Mouse (Mus musculus): ENCODE data around the gene Olfr624. TPM values are rescaled to one million over a fixed set of nuclear protein-coding genes. Genes with fewer than 3 reads are reported as not detected.

The Olfr624 gene
- polyA plus RNA-seq, 1 experiment, result not detected

GRCm38 (mm10) chr7:103642602-103643001 lies 28.4 kb downstream of the Olfr624 start, which contains the start of gene Olfr622:
Gene Olfr622, minus strand, starts transcription at chr7:103642702.
- no peaks in the 10 kb centered on the region for H3K27me3 ChIP-seq (replicated peaks; ENCODE audit: control insufficient read depth, insufficient read depth, low read length)
- no peak within 1 kb of the TSS for H3K27ac ChIP-seq (ENCODE audit: insufficient read depth, low read depth, low read length)
- no peaks in the 10 kb centered on the region for H3K36me3 ChIP-seq (ENCODE audit: control insufficient read depth, insufficient read depth, low read length)
- no peaks in the 10 kb centered on the region for H3K4me1 ChIP-seq (ENCODE audit: control insufficient read depth, insufficient read depth, low read length)
- WGBS, result 62% methylated on average over 1 of the region's 1 CpGs
- no peak within 1 kb of the TSS for H3K4me3 ChIP-seq (ENCODE audit: insufficient read depth, low read depth, low read length)
- DNase-seq, result no peak
- no peak for TF ChIP-seq CTCF (conservative IDR thresholded peaks at IDR 0.05; ENCODE audit: insufficient read depth, insufficient read length, low read depth, low read length)
- no peak for TF ChIP-seq POLR2A (IDR thresholded peaks at IDR 0.05; ENCODE audit: low read depth, low read length)

- no peak overlapping the region for H3K27ac ChIP-seq (ENCODE audit: insufficient read depth, low read depth, low read length)
- H3K36me3 ChIP-seq (ENCODE audit: control insufficient read depth, insufficient read depth, low read length), result no peaks in the 10 kb centered on the region
- TF ChIP-seq POLR2A (IDR thresholded peaks at IDR 0.05; ENCODE audit: low read depth, low read length) (no peak), CTCF (conservative IDR thresholded peaks at IDR 0.05; ENCODE audit: insufficient read depth, insufficient read length, low read depth, low read length) (no peak)
- no peak for DNase-seq
- no peak overlapping the region for H3K4me3 ChIP-seq (ENCODE audit: insufficient read depth, low read depth, low read length)
- no peaks in the 10 kb centered on the region for H3K27me3 ChIP-seq (replicated peaks; ENCODE audit: control insufficient read depth, insufficient read depth, low read length)
- H3K4me1 ChIP-seq (ENCODE audit: control insufficient read depth, insufficient read depth, low read length), result no peaks in the 10 kb centered on the region
Measured at GRCm38 (mm10) chr7:103636795-103637194, 34.2 kb downstream of the Olfr624 start.

Other genes with a start within 250 kb of the Olfr624 start
- not detected in 2 replicates for gene Olfr605, start 225.8 kb downstream of the Olfr624 start, polyA plus RNA-seq (2012; rRNA removed)
- gene Olfr606, start 222.1 kb downstream of the Olfr624 start, polyA plus RNA-seq (2012; rRNA removed), result not detected in 2 replicates
- not detected in 2 replicates for gene Olfr607, start 207.0 kb downstream of the Olfr624 start, polyA plus RNA-seq (2012; rRNA removed)
- gene Olfr608, start 201.3 kb downstream of the Olfr624 start, polyA plus RNA-seq (2012; rRNA removed), result not detected in 2 replicates
- not detected in 2 replicates for gene Olfr609, start 173.1 kb downstream of the Olfr624 start, polyA plus RNA-seq (2012; rRNA removed)
- not detected in 2 replicates for gene Olfr610, start 159.1 kb downstream of the Olfr624 start, polyA plus RNA-seq (2012; rRNA removed)
- gene Olfr611, start 150.3 kb downstream of the Olfr624 start, polyA plus RNA-seq (2012; rRNA removed), result not detected in 2 replicates
- not detected in 2 replicates for gene Olfr612, start 128.5 kb downstream of the Olfr624 start, polyA plus RNA-seq (2012; rRNA removed)
- not detected in 2 replicates for gene Olfr613, start 123.1 kb downstream of the Olfr624 start, polyA plus RNA-seq (2012; rRNA removed)
- not detected in 2 replicates for gene Olfr615, start 115.1 kb downstream of the Olfr624 start, polyA plus RNA-seq (2012; rRNA removed)
- gene Olfr616, start 102.0 kb downstream of the Olfr624 start, polyA plus RNA-seq (2012; rRNA removed), result not detected in 2 replicates
- not detected in 2 replicates for gene Olfr617, start 98.1 kb downstream of the Olfr624 start, polyA plus RNA-seq (2012; rRNA removed)
- gene Olfr618, start 81.1 kb downstream of the Olfr624 start, polyA plus RNA-seq (2012; rRNA removed), result not detected in 2 replicates
- gene Olfr619, start 70.6 kb downstream of the Olfr624 start, polyA plus RNA-seq (2012; rRNA removed), result not detected in 2 replicates
- gene Olfr620, start 58.7 kb downstream of the Olfr624 start, polyA plus RNA-seq (2012; rRNA removed), result not detected in 2 replicates
- gene Olfr622, start 28.5 kb downstream of the Olfr624 start, polyA plus RNA-seq (2012; rRNA removed), result not detected in 2 replicates
- gene Olfr623, start 7.5 kb downstream of the Olfr624 start, polyA plus RNA-seq (2012; rRNA removed), result not detected in 2 replicates
- not detected in 2 replicates for gene Olfr625-ps1, start 11.5 kb upstream of the Olfr624 start, polyA plus RNA-seq (2012; rRNA removed)
- not detected in 2 replicates for gene Olfr243, start 43.5 kb upstream of the Olfr624 start, polyA plus RNA-seq (2012; rRNA removed)
- gene Olfr628, start 59.2 kb upstream of the Olfr624 start, polyA plus RNA-seq (2012; rRNA removed), result not detected in 2 replicates
- not detected in 2 replicates for gene Olfr629, start 73.8 kb upstream of the Olfr624 start, polyA plus RNA-seq (2012; rRNA removed)
- gene Olfr630, start 86.1 kb upstream of the Olfr624 start, polyA plus RNA-seq (2012; rRNA removed), result not detected in 2 replicates
- gene Olfr69, start 100.4 kb upstream of the Olfr624 start, polyA plus RNA-seq (2012; rRNA removed), result not detected in 2 replicates
- not detected in 2 replicates for gene Olfr68, start 108.5 kb upstream of the Olfr624 start, polyA plus RNA-seq (2012; rRNA removed)
- not detected in 2 replicates for gene Olfr67, start 120.6 kb upstream of the Olfr624 start, polyA plus RNA-seq (2012; rRNA removed)
- gene Hbb-bt, start 142.8 kb upstream of the Olfr624 start, polyA plus RNA-seq (2012; rRNA removed), result 323 and 441 TPM in 2 replicates
- gene Hbb-bs, start 156.9 kb upstream of the Olfr624 start, polyA plus RNA-seq (2012; rRNA removed), result 3,704 and 5,002 TPM in 2 replicates
- not detected in 2 replicates for gene Hbb-bh2, start 169.3 kb upstream of the Olfr624 start, polyA plus RNA-seq (2012; rRNA removed)
- gene Hbb-bh1, start 172.0 kb upstream of the Olfr624 start, polyA plus RNA-seq (2012; rRNA removed), result not detected in 2 replicates
- gene Hbb-y, start 182.0 kb upstream of the Olfr624 start, polyA plus RNA-seq (2012; rRNA removed), result not detected in 2 replicates
- gene Olfr66, start 215.1 kb upstream of the Olfr624 start, polyA plus RNA-seq (2012; rRNA removed), result not detected in 2 replicates
- gene Olfr64, start 223.3 kb upstream of the Olfr624 start, polyA plus RNA-seq (2012; rRNA removed), result not detected in 2 replicates
- not detected in 2 replicates for gene Olfr65, start 232.3 kb upstream of the Olfr624 start, polyA plus RNA-seq (2012; rRNA removed)